Mouse (Mus musculus) skeletal muscle tissue, adult 2 months (tissue): ENCODE measurements around the gene Mri1.

Experiments used
- DNase-seq: peaks from one replicate; pipeline ENCODE4 v3.0.0-alpha.2; 2012; ENCODE audit warnings: low read depth, low spot score

Gene Mri1

GRCm38 (mm10) chr8:84256822-84257610 is at the start of gene Mri1:
Gene Mri1, minus strand, starts transcription at chr8:84257326.
- DNase-seq = peak; percentile 97

- peak; percentile 32 for DNase-seq
These were observed 46.8 kb upstream of the Mri1 start for GRCm38 (mm10) chr8:84303951-84304350.

- no peak for DNase-seq
These were observed 40.1 kb upstream of the Mri1 start for GRCm38 (mm10) chr8:84297029-84297785.

GRCm38 (mm10) chr8:84291688-84292087 is 34.6 kb upstream of the Mri1 start:
- peak; percentile 43 for DNase-seq

- DNase-seq = no peak
These were observed 34.0 kb upstream of the Mri1 start for GRCm38 (mm10) chr8:84291086-84291485.

- DNase-seq = no peak
These were observed 31.8 kb upstream of the Mri1 start for GRCm38 (mm10) chr8:84288892-84289291.

- peak; percentile 40 for DNase-seq
These were observed 28.5 kb upstream of the Mri1 start for GRCm38 (mm10) chr8:84285665-84286064.

- DNase-seq = no peak
These were observed 27.5 kb upstream of the Mri1 start for GRCm38 (mm10) chr8:84284608-84285063.

GRCm38 (mm10) chr8:84280777-84281176 is 23.7 kb upstream of the Mri1 start:
- peak; percentile 36 for DNase-seq

- DNase-seq = no peak
These were observed 19.3 kb upstream of the Mri1 start for GRCm38 (mm10) chr8:84276447-84276846.

GRCm38 (mm10) chr8:84273968-84274367 is 16.8 kb upstream of the Mri1 start:
- DNase-seq = no peak

GRCm38 (mm10) chr8:84272302-84272701 is 15.2 kb upstream of the Mri1 start:
- no peak for DNase-seq

- peak; percentile 99 for DNase-seq
These were observed 13.0 kb upstream of the Mri1 start, which contains the start of gene Ccdc130 for GRCm38 (mm10) chr8:84269950-84270773. Gene Ccdc130, minus strand, starts transcription at chr8:84270380.

- no peak for DNase-seq
These were observed 4.0 kb upstream of the Mri1 start for GRCm38 (mm10) chr8:84261098-84261497.

GRCm38 (mm10) chr8:84256458-84256821 is 686 bp downstream of the Mri1 start:
- DNase-seq = peak; percentile 27

- DNase-seq = no peak
These were observed 1.3 kb downstream of the Mri1 start for GRCm38 (mm10) chr8:84255858-84256257.

- DNase-seq = peak; percentile 90
These were observed 7.6 kb downstream of the Mri1 start, which contains the start of gene D8Ertd738e for GRCm38 (mm10) chr8:84249257-84250170. Gene D8Ertd738e, minus strand, starts transcription at chr8:84249719.

- no peak for DNase-seq
These were observed 15.3 kb downstream of the Mri1 start for GRCm38 (mm10) chr8:84241821-84242220.

GRCm38 (mm10) chr8:84241167-84241566 is 16.0 kb downstream of the Mri1 start:
- DNase-seq = no peak

- peak; percentile 23 for DNase-seq
These were observed 19.4 kb downstream of the Mri1 start for GRCm38 (mm10) chr8:84237542-84238229.
